In genomic region chr17:84596015-84596441, GRCm38 (mm10) we compare ENCODE assay signal across 9 mouse cellular contexts. TPM values are rescaled to one million over a fixed set of nuclear protein-coding genes. Genes with fewer than 3 reads are reported as not detected.
A peak's percentile ranks its signal among the peaks of the same experiment; 100 is the strongest.
DNase-seq lines count a peak whose midpoint lies in the region; ATAC-seq lines count a peak whose summit lies in the region.
"Had no signal": no experiment of that assay in that cellular context is flagged by ENCODE, and none has a peak within 500 bp of the region (broad histone marks: within the 10 kb centered on the region; RNA-seq: fewer than 3 reads in every experiment).

No protein-coding gene starts in this region.

- 32% methylated on average over 10 of the region's 10 CpGs for WGBS in lung, embryonic 15.5 days
- 43% methylated on average over 10 of the region's 10 CpGs for WGBS in forebrain, embryonic 14.5 days
- WGBS in stomach, embryonic 15.5 days, result 34% methylated on average over 10 of the region's 10 CpGs

- peak; percentile 72 for ATAC-seq in lung, embryonic 15.5 days (ENCODE audit: borderline replicate concordance, extremely low read depth, low FRiP score, low TSS enrichment)
- peak; percentile 26; the same call in 1 of the 2 replicates for ATAC-seq in forebrain, embryonic 14.5 days
- peak; percentile 56; the same call in 1 of the 2 replicates for ATAC-seq in stomach, embryonic 15.5 days (ENCODE audit: insufficient read depth, low FRiP score, low read depth)

- no peaks in the 10 kb centered on the region for H3K9me3 ChIP-seq in lung, embryonic 15.5 days
- H3K9me3 ChIP-seq in forebrain, embryonic 14.5 days (replicated peaks; ENCODE audit: control insufficient read depth, low read length), result no peaks in the 10 kb centered on the region
- no peaks in the 10 kb centered on the region for H3K9me3 ChIP-seq in stomach, embryonic 15.5 days
- H3K9me3 ChIP-seq: heart, embryonic 15.5 days had no signal

- peak overlapping the region; percentile 69 for H3K27ac ChIP-seq in lung, embryonic 15.5 days
- H3K27ac ChIP-seq in forebrain, embryonic 14.5 days (ENCODE audit: low read depth, low read length), result 0 out of 2 replicates have a peak overlapping the region, but pooled peaks have one; percentile 11
- no peak overlapping the region for H3K27ac ChIP-seq in stomach, embryonic 15.5 days
- H3K27ac ChIP-seq: heart, embryonic 15.5 days had no signal

- no peak for DNase-seq in lung, postnatal 14 days
- DNase-seq in forebrain, embryonic 14.5 days (ENCODE audit: low spot score), result peak; percentile 34
- peak; percentile 30 for DNase-seq in hindlimb bud, embryonic 11.5 days (ENCODE audit: extremely low spot score, low read depth, low spot score)
- no peak for DNase-seq in cerebellum, adult 8-10 months
- DNase-seq in Muller cell, postnatal 12 days (ENCODE audit: inconsistent ontology term), result no peak
- DNase-seq: kidney, adult 9 months had no signal

- peaks cover 11% of the 10 kb centered on the region; the same call in 1 of the 2 replicates for H3K4me1 ChIP-seq in lung, embryonic 15.5 days
- peaks cover 9% of the 10 kb centered on the region; the same call in 1 of the 2 replicates for H3K4me1 ChIP-seq in forebrain, embryonic 14.5 days (ENCODE audit: control insufficient read depth, insufficient read depth, low read length)
- H3K4me1 ChIP-seq in stomach, embryonic 15.5 days, result no peaks in the 10 kb centered on the region
- H3K4me1 ChIP-seq: heart, embryonic 15.5 days had no signal

- no peak overlapping the region for H3K4me2 ChIP-seq in lung, embryonic 15.5 days
- H3K4me2 ChIP-seq in forebrain, embryonic 14.5 days (ENCODE audit: low read length), result peak overlapping the region; percentile 34; the same call in 1 of the 2 replicates
- no peak overlapping the region; the same call in 1 of the 2 replicates for H3K4me2 ChIP-seq in stomach, embryonic 15.5 days
- H3K4me2 ChIP-seq: heart, embryonic 15.5 days had no signal

- H3K36me3 ChIP-seq in lung, embryonic 15.5 days, result peaks cover 24% of the 10 kb centered on the region
- H3K36me3 ChIP-seq in forebrain, embryonic 14.5 days (ENCODE audit: control insufficient read depth, insufficient read depth, low read length), result no peaks in the 10 kb centered on the region
- peaks cover 8% of the 10 kb centered on the region; the same call in 1 of the 2 replicates for H3K36me3 ChIP-seq in stomach, embryonic 15.5 days
- H3K36me3 ChIP-seq: heart, embryonic 15.5 days had no signal

- H3K9ac ChIP-seq in lung, embryonic 15.5 days, result no peak overlapping the region
- peak overlapping the region; percentile 30 for H3K9ac ChIP-seq in forebrain, embryonic 14.5 days (ENCODE audit: low read length)
- no peak overlapping the region for H3K9ac ChIP-seq in stomach, embryonic 15.5 days
- H3K9ac ChIP-seq: heart, embryonic 15.5 days had no signal

- no peaks in the 10 kb centered on the region for H3K27me3 ChIP-seq in lung, embryonic 15.5 days
- H3K27me3 ChIP-seq in forebrain, embryonic 14.5 days (replicated peaks; ENCODE audit: control insufficient read depth, insufficient read depth, low read length), result no peaks in the 10 kb centered on the region
- H3K27me3 ChIP-seq in stomach, embryonic 15.5 days (replicated peaks), result no peaks in the 10 kb centered on the region
- H3K27me3 ChIP-seq: heart, embryonic 15.5 days had no signal

- H3K4me3 ChIP-seq in lung, embryonic 15.5 days, result no peak overlapping the region
- H3K4me3 ChIP-seq in forebrain, embryonic 14.5 days (ENCODE audit: low read depth, low read length), result no peak overlapping the region
- no peak overlapping the region for H3K4me3 ChIP-seq in stomach, embryonic 15.5 days (replicated peaks)
- H3K4me3 ChIP-seq: heart, embryonic 15.5 days had no signal

RNA-seq across cellular contexts. Expression of gene Dync2li1, which starts 30.3 kb away (rescaled TPM):
- 38.9 and 39.4 TPM in 2 replicates for polyA plus RNA-seq in lung, embryonic 15.5 days (2015; fragmentation: Nextera tagmentation; extraction: Ambion mirVana)
- 42.5 and 43.3 TPM in 2 replicates for polyA plus RNA-seq in forebrain, embryonic 14.5 days (2014; fragmentation: Nextera tagmentation; extraction: Ambion mirVana)
- polyA plus RNA-seq in stomach, embryonic 15.5 days (2015; fragmentation: Nextera tagmentation; extraction: Ambion mirVana), result 27.8 and 31.4 TPM in 2 replicates

Comparison
In these comparisons a context has a peak if more than half of its experiments do, and no peak if none do; other contexts are left out.
1. DNase-seq: peak in forebrain, embryonic 14.5 days (single experiment) and hindlimb bud, embryonic 11.5 days (single experiment); none in lung, postnatal 14 days (single experiment), cerebellum, adult 8-10 months (single experiment) and Muller cell, postnatal 12 days (single experiment).
2. Peak in every context shown above with its lines, with median percentiles within 50 percentile points of each other: ATAC-seq.